Mouse (Mus musculus): ENCODE measurements around the gene Mical2.

DNA sequence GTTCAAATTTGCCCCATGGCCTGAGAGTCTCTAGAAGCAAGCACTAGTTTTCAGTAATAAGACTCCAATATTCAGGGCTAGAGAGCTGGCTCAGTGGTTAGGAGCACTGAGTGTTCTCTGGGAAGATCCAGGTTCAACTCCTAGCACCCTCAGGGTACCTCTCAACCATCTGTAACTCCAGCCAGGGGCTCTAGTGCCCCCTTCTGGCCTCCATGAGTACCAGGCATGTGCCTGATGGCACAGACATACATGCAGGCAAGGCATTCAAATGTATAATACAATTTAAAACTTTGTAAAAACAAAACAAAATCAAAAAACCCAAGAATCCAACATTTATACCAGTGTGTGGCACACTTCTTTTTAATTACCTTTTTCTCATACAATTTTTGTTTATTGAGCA is 75.4 kb downstream of the Mical2 start:
- TF ChIP-seq CTCF (conservative IDR thresholded peaks at IDR 0.05; ENCODE audit: low read length) (peak; percentile 23; the same call in 1 of the 2 replicates), POU5F1 (IDR thresholded peaks at IDR 0.05; ENCODE audit: borderline replicate concordance, low read length) (no peak)

Measured in E14TG2a.4 (cell line).